Mouse (Mus musculus) activated CD4-positive, CD25-positive, alpha-beta regulatory T cell, adult 4 months (primary cell): ENCODE data around the gene Srsf3. TPM values are rescaled to one million over a fixed set of nuclear protein-coding genes. Genes with fewer than 3 reads are reported as not detected.

Experiments
- polyA plus RNA-seq, 2 experiments: library from polyadenylated mRNA; unstranded; fragments of 100-300 nt; shearing (Covaris generic); gene quantifications; one replicate each; pipeline ENCODE4 v1.2.1; 2017

Gene Srsf3
- polyA plus RNA-seq, 2 experiments from 2014 or later, result 265 to 364 TPM

Other genes with a start within 250 kb of the Srsf3 start
- gene Brpf3, start 231.5 kb upstream of the Srsf3 start, polyA plus RNA-seq, result 1 to 10 TPM; 2.4 to 5.5 TPM
- gene Pnpla1, start 174.2 kb upstream of the Srsf3 start, polyA plus RNA-seq, result not detected
- 1 to 10 TPM; 1.5 to 1.6 TPM for gene 4930539E08Rik, start 117.3 kb upstream of the Srsf3 start, polyA plus RNA-seq
- gene Pxt1, start 88.8 kb upstream of the Srsf3 start, polyA plus RNA-seq, result under 1 TPM in 1 of 2 experiments, not detected in 1; 0.77 TPM
- 10 to 100 TPM; 32.0 to 47.5 TPM for gene Kctd20, start 80.7 kb upstream of the Srsf3 start, polyA plus RNA-seq
- 100 to 1,000 TPM; 196 to 222 TPM for gene Stk38, start 24.6 kb upstream of the Srsf3 start, polyA plus RNA-seq
- gene Cdkn1a, start 58.3 kb downstream of the Srsf3 start, polyA plus RNA-seq, result 10 to 100 TPM in 1 of 2 experiments, 1 to 10 TPM in 1; 7.5 to 12.1 TPM
- not detected for gene Rab44, start 81.5 kb downstream of the Srsf3 start, polyA plus RNA-seq
- gene Cpne5, start 205.5 kb downstream of the Srsf3 start, polyA plus RNA-seq, result 1 to 10 TPM; 1.5 to 1.6 TPM
- 10 to 100 TPM; 53.8 to 82.0 TPM for gene Ppil1, start 231.6 kb downstream of the Srsf3 start, polyA plus RNA-seq
- gene BC004004, start 236.2 kb downstream of the Srsf3 start, polyA plus RNA-seq, result 100 to 1,000 TPM; 125 to 132 TPM